Mouse (Mus musculus) kidney, embryonic 16.5 days (tissue): ENCODE measurements at regions not wholly inside any gene's neighbourhood (a gene's known extent, or its start where the extent isn't known, plus 50 kb on each side); places are given as distances from the start of the nearest gene placed in this dataset.

Experiments used
- ATAC-seq: fragments of 200-750 bp; cut with Nextera tagmentation; 2 replicates; pipeline ENCODE4 v1.8.0; 2017; ENCODE audit warnings: moderate TSS enrichment; ENCODE audit not compliant: low FRiP score, low TSS enrichment
- H3K27ac ChIP-seq: fragments of 300-500 bp; sonication (generic); 2 replicates; pipeline ENCODE4 v1.5.1; 2014; ENCODE audit warnings: low read length
- H3K27me3 ChIP-seq: fragments of 300-500 bp; sonication (generic); 2 replicates; pipeline ENCODE4 v1.6.1; 2014; ENCODE audit warnings: low read length, control low read depth, mixed read lengths; ENCODE audit not compliant: insufficient read depth
- H3K36me3 ChIP-seq: fragments of 300-500 bp; sonication (generic); 2 replicates; pipeline ENCODE4 v1.6.1; 2014; ENCODE audit warnings: low read length, control low read depth, mixed read lengths; ENCODE audit not compliant: insufficient read depth
- H3K4me1 ChIP-seq: fragments of 300-500 bp; sonication (generic); 2 replicates; pipeline ENCODE4 v1.6.1; 2014; ENCODE audit warnings: low read length, control low read depth, mixed read lengths; ENCODE audit not compliant: insufficient read depth
- H3K4me2 ChIP-seq: fragments of 300-500 bp; sonication (generic); replicated peaks from 2 replicates; pipeline ENCODE4 v1.6.1; 2014; ENCODE audit warnings: low read depth, low read length
- H3K4me3 ChIP-seq: fragments of 300-500 bp; sonication (generic); 2 replicates; pipeline ENCODE4 v1.5.1; 2014; ENCODE audit warnings: mild to moderate bottlenecking, low read length
- H3K9ac ChIP-seq: fragments of 300-500 bp; sonication (generic); replicated peaks from 2 replicates; pipeline ENCODE4 v1.6.1; 2014; ENCODE audit warnings: low read length
- H3K9me3 ChIP-seq: fragments of 300-500 bp; sonication (generic); 2 replicates; pipeline ENCODE4 v1.6.1; 2016; ENCODE audit warnings: low read length, control low read depth
- WGBS: fragments of 180-500 bp; shearing (Covaris S2); extraction: QIAGEN DNeasy Blood & Tissue Kit; methylation state at CpG from one replicate; pipeline ENCODE4 v1.1.7; 2014; 5-methylcytosine and 5-hydroxymethylcytosine counted together

- Histone ChIP-seq H3K27me3 (no peaks in the 10 kb centered on the region), H3K4me3 (no peak overlapping the region), H3K4me1 (no peaks in the 10 kb centered on the region), H3K27ac (no peak overlapping the region), H3K9ac (no peak overlapping the region), H3K4me2 (no peak overlapping the region), H3K36me3 (no peaks in the 10 kb centered on the region), H3K9me3 (no peaks in the 10 kb centered on the region)
- WGBS = 50% methylated on average over 1 of the region's 1 CpGs
- ATAC-seq = no peak
Measured at GRCm38 (mm10) chr3:81421875-81422274, 385.7 kb downstream of the Pdgfc start.

GRCm38 (mm10) chr3:81426765-81427164 lies 390.5 kb downstream of the Pdgfc start:
- WGBS = 57% methylated on average over 2 of the region's 2 CpGs
- no peak for ATAC-seq
- Histone ChIP-seq H3K9ac (no peak overlapping the region), H3K27ac (no peak overlapping the region), H3K27me3 (no peaks in the 10 kb centered on the region), H3K4me3 (no peak overlapping the region), H3K9me3 (no peaks in the 10 kb centered on the region), H3K36me3 (no peaks in the 10 kb centered on the region), H3K4me2 (no peak overlapping the region), H3K4me1 (no peaks in the 10 kb centered on the region)
